Mouse (Mus musculus): ENCODE measurements at regions not wholly inside any gene's neighbourhood (a gene's known extent, or its start where the extent isn't known, plus 50 kb on each side); places are given as distances from the start of the nearest gene placed in this dataset.

- no peak for DNase-seq (ENCODE audit: low read depth, low spot score)
Measured at GRCm38 (mm10) chr12:49579451-49580190, 194.6 kb downstream of the Gm43517 start.

- no peak for DNase-seq (ENCODE audit: low read depth, low spot score)
Measured at GRCm38 (mm10) chr12:49583849-49584248, 198.9 kb downstream of the Gm43517 start.

GRCm38 (mm10) chr12:49622264-49622663 is 237.3 kb downstream of the Gm43517 start:
- no peak for DNase-seq (ENCODE audit: low read depth, low spot score)

GRCm38 (mm10) chr12:49627222-49627621 is 242.2 kb downstream of the Gm43517 start:
- peak; percentile 29 for DNase-seq (ENCODE audit: low read depth, low spot score)

- DNase-seq (ENCODE audit: low read depth, low spot score), result no peak
Measured at GRCm38 (mm10) chr12:49628014-49628413, 243.0 kb downstream of the Gm43517 start.

GRCm38 (mm10) chr12:49649104-49650063 is 264.4 kb downstream of the Gm43517 start:
- peak; percentile 73 for DNase-seq (ENCODE audit: low read depth, low spot score)

Data from brain, adult 2 months (tissue).